In the genomic region with DNA sequence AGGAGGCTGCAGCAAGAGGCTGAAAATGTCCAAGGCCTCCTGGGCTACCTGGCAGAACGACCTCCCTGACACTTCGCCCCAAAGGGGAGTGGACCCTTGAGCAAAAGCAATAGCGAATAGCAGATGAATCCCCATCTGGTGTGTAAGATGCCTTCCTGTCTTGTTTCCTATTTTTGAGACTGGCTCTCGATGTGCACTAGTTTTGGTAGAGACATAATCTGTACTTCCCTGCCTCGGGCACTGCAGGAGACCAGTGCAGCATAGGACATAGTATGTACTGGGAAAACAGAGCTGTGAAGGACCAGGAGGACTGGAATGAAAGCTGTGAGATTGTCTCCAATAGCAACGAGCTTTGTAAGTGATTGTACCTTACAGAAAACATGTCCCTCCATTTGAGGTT, we compare ENCODE assay signal across 22 mouse cellular contexts. TPM values are rescaled to one million over a fixed set of nuclear protein-coding genes. Genes with fewer than 3 reads are reported as not detected.
DNase-seq lines count a peak whose midpoint lies in the region; ATAC-seq and TF ChIP-seq lines count a peak whose summit lies in the region.
"Had no signal": no experiment of that assay in that cellular context is flagged by ENCODE, and none has a peak within 500 bp of the region (broad histone marks: within the 10 kb centered on the region; RNA-seq: fewer than 3 reads in every experiment).

No protein-coding gene starts in this region.

- H3K4me2 ChIP-seq in liver, postnatal 0 days (ENCODE audit: low read depth, low read length) = peak overlapping the region; percentile 43
- H3K4me2 ChIP-seq in liver, embryonic 11.5 days = no peak overlapping the region
- H3K4me2 ChIP-seq: heart, embryonic 12.5 days; limb, embryonic 12.5 days; liver, embryonic 15.5 days; midbrain, embryonic 13.5 days had no signal

- TF ChIP-seq POLR2A in small intestine, adult 2 months (IDR thresholded peaks at IDR 0.05; ENCODE audit: low read depth, low read length) = no peak

- peak; percentile 83 for DNase-seq in heart, adult 11 months
- DNase-seq in heart, postnatal 4 days = no peak
- no peak for DNase-seq in liver, postnatal 0 days
- no peak for DNase-seq in liver, embryonic 11.5 days (ENCODE audit: low spot score)
- no peak for DNase-seq in cerebellum, postnatal 4 days (ENCODE audit: low spot score in 2 of 2)
- no peak for DNase-seq in layer of hippocampus, adult 18-20 months (ENCODE audit: low spot score in 2 of 2)
- DNase-seq: adrenal gland, adult 2 months; cerebellum, adult 11-12 months; gastrocnemius, postnatal 25 days; kidney, adult 11 months; kidney, postnatal 4 days; thymus, postnatal 4 days had no signal

- TF ChIP-seq CTCF in liver, postnatal 0 days (IDR thresholded peaks at IDR 0.05; ENCODE audit: low read depth) = no peak
- no peak for TF ChIP-seq CTCF in small intestine, adult 2 months (IDR thresholded peaks at IDR 0.05; ENCODE audit: extremely low read depth, insufficient read length, insufficient replicate concordance, low read depth, low read length)

- peaks cover 2% of the 10 kb centered on the region for H3K36me3 ChIP-seq in liver, postnatal 0 days (replicated peaks; ENCODE audit: insufficient read depth, low read length)
- H3K36me3 ChIP-seq in liver, embryonic 11.5 days (ENCODE audit: control insufficient read depth, insufficient read depth, low read length) = no peaks in the 10 kb centered on the region
- peaks cover 3% of the 10 kb centered on the region for H3K36me3 ChIP-seq in small intestine, adult 2 months (ENCODE audit: control insufficient read depth, insufficient read depth, low read length)
- H3K36me3 ChIP-seq: limb, embryonic 12.5 days; liver, embryonic 15.5 days; midbrain, embryonic 13.5 days had no signal

- no peak for TF ChIP-seq EP300 in liver, postnatal 0 days (IDR thresholded peaks at IDR 0.05; ENCODE audit: low read depth)

- ATAC-seq in liver, postnatal 0 days = no peak
- ATAC-seq in liver, embryonic 11.5 days (replicated peaks; ENCODE audit: low FRiP score) = no peak
- peak; percentile 21; the same call in 1 of the 2 replicates for ATAC-seq in common myeloid progenitor, adult 5-6 weeks (replicated peaks; ENCODE audit: low read depth, poor library complexity, severe bottlenecking)
- ATAC-seq: hindbrain, embryonic 16.5 days; midbrain, embryonic 13.5 days had no signal

- WGBS in liver, postnatal 0 days (ENCODE audit: insufficient replicate concordance) = 44% methylated on average over 6 of the region's 6 CpGs
- WGBS in liver, embryonic 11.5 days = 62% methylated on average over 6 of the region's 6 CpGs
- whole genome bisulfite sequencing in small intestine, adult 2 months = 66% methylated on average over 6 of the region's 6 CpGs

- H3K27ac ChIP-seq in liver, postnatal 0 days (ENCODE audit: low read depth) = peak overlapping the region; percentile 64
- H3K27ac ChIP-seq in liver, embryonic 11.5 days (ENCODE audit: low read depth, low read length) = no peak overlapping the region
- 0 out of 2 replicates have a peak overlapping the region, but pooled peaks have one; percentile 43 for H3K27ac ChIP-seq in small intestine, adult 2 months (ENCODE audit: insufficient read depth, low read depth, low read length)
- H3K27ac ChIP-seq: limb, embryonic 12.5 days; liver, embryonic 15.5 days; midbrain, embryonic 13.5 days had no signal

- no peaks in the 10 kb centered on the region for H3K27me3 ChIP-seq in liver, postnatal 0 days (ENCODE audit: insufficient read depth, low read length)
- no peaks in the 10 kb centered on the region for H3K27me3 ChIP-seq in liver, embryonic 11.5 days (replicated peaks; ENCODE audit: control insufficient read depth, insufficient read depth, low read length)
- no peaks in the 10 kb centered on the region for H3K27me3 ChIP-seq in small intestine, adult 2 months (ENCODE audit: control insufficient read depth, insufficient read depth, low read length)
- H3K27me3 ChIP-seq: heart, embryonic 12.5 days; limb, embryonic 12.5 days; liver, embryonic 15.5 days; midbrain, embryonic 13.5 days had no signal

- H3K9me3 ChIP-seq in liver, postnatal 0 days (ENCODE audit: low read length) = no peaks in the 10 kb centered on the region
- no peaks in the 10 kb centered on the region for H3K9me3 ChIP-seq in liver, embryonic 11.5 days (ENCODE audit: control insufficient read depth, low read length)
- H3K9me3 ChIP-seq: heart, embryonic 12.5 days; limb, embryonic 12.5 days; liver, embryonic 15.5 days; midbrain, embryonic 13.5 days had no signal

- no peak overlapping the region for H3K9ac ChIP-seq in liver, postnatal 0 days (replicated peaks)
- H3K9ac ChIP-seq in liver, embryonic 11.5 days (ENCODE audit: low read depth, low read length) = no peak overlapping the region
- H3K9ac ChIP-seq: heart, embryonic 12.5 days; limb, embryonic 12.5 days; liver, embryonic 15.5 days; midbrain, embryonic 13.5 days had no signal

- H3K4me3 ChIP-seq in liver, postnatal 0 days (ENCODE audit: low read depth, low read length) = no peak overlapping the region
- H3K4me3 ChIP-seq in liver, embryonic 11.5 days (ENCODE audit: low read depth, low read length) = no peak overlapping the region
- no peak overlapping the region for H3K4me3 ChIP-seq in small intestine, adult 2 months (ENCODE audit: low read depth, low read length)
- H3K4me3 ChIP-seq: heart, embryonic 12.5 days; limb, embryonic 12.5 days; liver, embryonic 15.5 days; midbrain, embryonic 13.5 days had no signal

- H3K4me1 ChIP-seq in liver, postnatal 0 days (ENCODE audit: insufficient read depth) = peaks cover 10% of the 10 kb centered on the region; the same call in 1 of the 2 replicates
- H3K4me1 ChIP-seq in liver, embryonic 11.5 days (replicated peaks; ENCODE audit: control insufficient read depth, insufficient read depth, low read length) = no peaks in the 10 kb centered on the region
- H3K4me1 ChIP-seq in small intestine, adult 2 months (ENCODE audit: control insufficient read depth, insufficient read depth, insufficient read length, low read length) = peaks cover 14% of the 10 kb centered on the region; the same call in 1 of the 2 replicates

RNA-seq across cellular contexts. Expression of a gene that starts 8.3 kb away (rescaled TPM):
- 10 to 100 TPM; 27.3 TPM for total RNA-seq in heart, postnatal 4 days (2021)
- 8.8 and 9.4 TPM in 2 replicates for polyA plus RNA-seq in liver, postnatal 0 days (2015; fragmentation: Nextera tagmentation; extraction: Ambion mirVana)
- polyA plus RNA-seq in liver, embryonic 11.5 days (2014; fragmentation: Nextera tagmentation; extraction: Ambion mirVana) = 24.5 and 25.0 TPM in 2 replicates
- total RNA-seq in common myeloid progenitor, adult 5-6 weeks (2017) = 48.8 and 49.0 TPM in 2 replicates
- 3.4 and 6.6 TPM in 2 replicates for polyA plus RNA-seq in small intestine, adult 2 months (2012; rRNA removed)
- 100 to 1,000 TPM; 109 to 112 TPM for total RNA-seq in layer of hippocampus, adult 18-20 months (2021)

RNA-seq across cellular contexts. Expression of a gene that starts 22.0 kb away (rescaled TPM):
- 10 to 100 TPM; 50.0 to 50.6 TPM for total RNA-seq in heart, postnatal 4 days (2021)
- polyA plus RNA-seq in liver, postnatal 0 days (2015; fragmentation: Nextera tagmentation; extraction: Ambion mirVana) = 10.8 and 13.2 TPM in 2 replicates
- polyA plus RNA-seq in liver, embryonic 11.5 days (2014; fragmentation: Nextera tagmentation; extraction: Ambion mirVana) = 70.0 and 75.1 TPM in 2 replicates
- total RNA-seq in common myeloid progenitor, adult 5-6 weeks (2017) = 91.7 and 118 TPM in 2 replicates
- 8.4 and 8.6 TPM in 2 replicates for polyA plus RNA-seq in small intestine, adult 2 months (2012; rRNA removed)
- total RNA-seq in layer of hippocampus, adult 18-20 months (2021) = 10 to 100 TPM; 64.0 to 65.9 TPM

RNA-seq across cellular contexts. Expression of a gene that starts 22.1 kb away (rescaled TPM):
- not detected for total RNA-seq in heart, postnatal 4 days (2021)
- polyA plus RNA-seq in liver, postnatal 0 days (2015; fragmentation: Nextera tagmentation; extraction: Ambion mirVana) = not detected in 2 replicates
- not detected in 2 replicates for polyA plus RNA-seq in liver, embryonic 11.5 days (2014; fragmentation: Nextera tagmentation; extraction: Ambion mirVana)
- not detected in 2 replicates for total RNA-seq in common myeloid progenitor, adult 5-6 weeks (2017)
- polyA plus RNA-seq in small intestine, adult 2 months (2012; rRNA removed) = not detected in 2 replicates
- under 1 TPM in 1 of 2 experiments, not detected in 1; 0.10 TPM for total RNA-seq in layer of hippocampus, adult 18-20 months (2021)
- total RNA-seq: adrenal gland, adult 2 months; gastrocnemius, postnatal 25 days; heart, postnatal 25 days had no signal
- polyA plus RNA-seq: adrenal gland, adult 2 months; brain, embryonic 14.5 days; embryonic facial prominence, embryonic 14.5 days; heart, embryonic 12.5 days; limb, embryonic 12.5 days had no signal
